Mouse (Mus musculus) urinary bladder, postnatal 0 days (tissue): ENCODE data around the gene Snx13. TPM values are rescaled to one million over a fixed set of nuclear protein-coding genes. Genes with fewer than 3 reads are reported as not detected.

Experiments
- microRNA counts: library from miRNA; unstranded; fragments of <30 nt; microRNA quantifications from one replicate; lab custom pipeline; 2016
- microRNA-seq: library from miRNA; unstranded; fragments of <30 nt; microRNA quantifications from one replicate; pipeline ENCODE4, GENCODE M21; 2016
- polyA plus RNA-seq: library from polyadenylated mRNA; unstranded; fragments of >200 nt; fragmentation: Nextera tagmentation; extraction: Ambion mirVana; gene quantifications from 2 replicates; pipeline ENCODE4 v1.2.1, GENCODE M21; 2015

Gene Snx13
- 16.1 and 18.8 TPM in 2 replicates for polyA plus RNA-seq

DNA sequence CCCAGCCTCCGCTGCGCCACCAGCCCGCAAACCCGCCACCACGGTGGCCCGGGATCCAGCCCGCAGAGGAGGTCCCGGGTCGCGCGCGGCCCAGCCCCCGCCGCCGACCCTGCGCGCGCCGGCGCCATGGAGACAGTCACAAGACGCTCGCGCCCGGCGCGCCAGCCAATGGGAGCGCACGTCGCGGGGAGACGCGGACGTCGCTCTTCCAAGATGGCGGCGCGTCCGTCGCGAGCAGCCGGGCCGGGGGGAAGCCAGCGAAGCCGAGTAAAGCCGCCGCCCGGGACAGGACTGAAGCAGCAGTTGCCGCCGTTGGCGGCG, at the start of gene Snx13:
Snx13 (plus strand) TSS at position 188 of the 321 bp plus-strand sequence.

MicroRNA genes within 50 kb of the gene (microRNA counts, 519-probe panel; counts per million panel counts)
- microRNA mmu-miR-680 (lab: Ali Mortazavi, UCI), result not detected

Small RNAs within 50 kb of the gene (microRNA-seq; reads per million reads assigned to microRNA genes)
- not detected for gene Mir680-3

Other genes starting within 250 kb of the Snx13 start
- 1.1 and 1.9 TPM in 2 replicates for gene Hdac9, start 130.1 kb upstream of the Snx13 start, polyA plus RNA-seq
- not detected in 2 replicates for gene Prps1l1, start 62.4 kb upstream of the Snx13 start, polyA plus RNA-seq